Mouse (Mus musculus) liver, postnatal 0 days (tissue): ENCODE results near the gene Nr3c2. TPM values are rescaled to one million over a fixed set of nuclear protein-coding genes. Genes with fewer than 3 reads are reported as not detected.

ENCODE experiments used
- ATAC-seq: fragments of 200-750 bp; cut with Nextera tagmentation; 2 replicates; pipeline ENCODE4 v1.8.0; 2017; ENCODE audit warnings: mild to moderate bottlenecking, moderate library complexity
- DNase-seq: peaks from one replicate; pipeline ENCODE4 v3.0.0-alpha.2; 2016
- H3K27ac ChIP-seq: fragments of 300-500 bp; sonication (generic); 2 replicates; pipeline ENCODE4 v1.5.1; 2014; ENCODE audit warnings: antibody characterized with exemption, moderate library complexity, mild to moderate bottlenecking, low read depth
- H3K27me3 ChIP-seq: fragments of 300-500 bp; sonication (generic); 2 replicates; pipeline ENCODE4 v1.6.1; 2014; ENCODE audit warnings: low read length, control low read depth, mixed read lengths; ENCODE audit not compliant: insufficient read depth
- H3K36me3 ChIP-seq: fragments of 300-500 bp; sonication (generic); replicated peaks from 2 replicates; pipeline ENCODE4 v1.6.1; 2014; ENCODE audit warnings: mild to moderate bottlenecking, control low read depth, low read length, moderate library complexity, mixed read lengths; ENCODE audit not compliant: insufficient read depth
- H3K4me1 ChIP-seq: fragments of 300-500 bp; sonication (generic); 2 replicates; pipeline ENCODE4 v1.6.1; 2014; ENCODE audit warnings: antibody characterized with exemption, mild to moderate bottlenecking, control low read depth; ENCODE audit not compliant: insufficient read depth
- H3K4me2 ChIP-seq: fragments of 300-500 bp; sonication (generic); 2 replicates; pipeline ENCODE4 v1.6.1; 2014; ENCODE audit warnings: low read depth, mild to moderate bottlenecking, low read length, moderate library complexity, mixed read lengths
- H3K4me3 ChIP-seq: fragments of 300-500 bp; sonication (generic); 2 replicates; pipeline ENCODE4 v1.5.1; 2014; ENCODE audit warnings: low read depth, low read length
- H3K9ac ChIP-seq: fragments of 300-500 bp; sonication (generic); replicated peaks from 2 replicates; pipeline ENCODE4 v1.6.1; 2014; ENCODE audit warnings: mild to moderate bottlenecking, moderate library complexity
- H3K9me3 ChIP-seq: fragments of 300-500 bp; sonication (generic); 2 replicates; pipeline ENCODE4 v1.6.1; 2016; ENCODE audit warnings: mild to moderate bottlenecking, control low read depth, low read length, mixed read lengths
- CTCF ChIP-seq: sonication (generic); IDR thresholded peaks from 2 replicates; pipeline ENCODE4 v1.5.1; 2016; ENCODE audit warnings: antibody characterized with exemption, low read depth
- EP300 ChIP-seq: IDR thresholded peaks from 2 replicates; pipeline ENCODE4 v1.6.1; 2016; ENCODE audit warnings: antibody characterized with exemption, low read depth, mild to moderate bottlenecking
- WGBS: fragments of 180-500 bp; shearing (Covaris S2); extraction: QIAGEN DNeasy Blood & Tissue Kit; methylation state at CpG from one replicate; pipeline ENCODE4 v1.1.7; 2014; ENCODE audit not compliant: insufficient replicate concordance; 5-methylcytosine and 5-hydroxymethylcytosine counted together
- polyA plus RNA-seq: library from polyadenylated mRNA; unstranded; fragments of >200 nt; fragmentation: Nextera tagmentation; extraction: Ambion mirVana; gene quantifications from 2 replicates; pipeline ENCODE4 v1.2.1, GENCODE M21; 2015

Gene Nr3c2
- polyA plus RNA-seq, 1 experiment from 2014 or later: 3.4 TPM

GRCm38 (mm10) chr8:77082687-77083086, 183.4 kb downstream of the Nr3c2 start:
- TF ChIP-seq EP300 (no peak), CTCF (no peak)
- Histone ChIP-seq H3K27me3 (no peaks in the 10 kb centered on the region), H3K4me3 (no peak overlapping the region), H3K27ac (no peak overlapping the region), H3K36me3 (no peaks in the 10 kb centered on the region), H3K9ac (no peak overlapping the region), H3K4me2 (no peak overlapping the region), H3K9me3 (no peaks in the 10 kb centered on the region), H3K4me1 (no peaks in the 10 kb centered on the region)
- DNase-seq (no peak), ATAC-seq (no peak)
- 76% methylated on average over 4 of the region's 4 CpGs for WGBS

- DNase-seq: no peak
Measured at GRCm38 (mm10) chr8:77086036-77086435, 186.8 kb downstream of the Nr3c2 start.

GRCm38 (mm10) chr8:77096721-77097120, 197.5 kb downstream of the Nr3c2 start:
- no peak overlapping the region for H3K4me2 ChIP-seq
- no peak overlapping the region for H3K27ac ChIP-seq
- H3K4me3 ChIP-seq: no peak overlapping the region
- WGBS: 34% methylated on average over 4 of the region's 4 CpGs
- no peaks in the 10 kb centered on the region for H3K9me3 ChIP-seq
- H3K4me1 ChIP-seq: no peaks in the 10 kb centered on the region
- H3K36me3 ChIP-seq: no peaks in the 10 kb centered on the region
- DNase-seq (no peak), ATAC-seq (no peak)
- H3K27me3 ChIP-seq: no peaks in the 10 kb centered on the region
- no peak overlapping the region for H3K9ac ChIP-seq
- TF ChIP-seq CTCF (no peak), EP300 (no peak)

More at GRCm38 (mm10) chr8:77086036-77086435, 186.8 kb downstream of the Nr3c2 start:
- ATAC-seq: no peak
- H3K4me2 ChIP-seq: no peak overlapping the region
- H3K9ac ChIP-seq: no peak overlapping the region
- WGBS: 80% methylated on average over 8 of the region's 8 CpGs
- no peak for TF ChIP-seq CTCF
- TF ChIP-seq EP300: no peak
- H3K4me3 ChIP-seq: no peak overlapping the region
- H3K36me3 ChIP-seq: no peaks in the 10 kb centered on the region
- no peaks in the 10 kb centered on the region for H3K27me3 ChIP-seq
- no peaks in the 10 kb centered on the region for H3K9me3 ChIP-seq
- H3K27ac ChIP-seq: no peak overlapping the region
- H3K4me1 ChIP-seq: no peaks in the 10 kb centered on the region

- Histone ChIP-seq H3K27me3 (no peaks in the 10 kb centered on the region), H3K4me3 (no peak overlapping the region), H3K9me3 (no peaks in the 10 kb centered on the region), H3K27ac (no peak overlapping the region), H3K36me3 (no peaks in the 10 kb centered on the region), H3K9ac (no peak overlapping the region), H3K4me2 (no peak overlapping the region), H3K4me1 (no peaks in the 10 kb centered on the region)
- no peak for ATAC-seq
- TF ChIP-seq CTCF: no peak
- no peak for TF ChIP-seq EP300
- DNase-seq: no peak
- 85% methylated on average over 10 of the region's 10 CpGs for WGBS
Measured at GRCm38 (mm10) chr8:77098101-77098500, 198.9 kb downstream of the Nr3c2 start.

- no peak overlapping the region for H3K4me2 ChIP-seq
- H3K27ac ChIP-seq: no peak overlapping the region
- no peaks in the 10 kb centered on the region for H3K9me3 ChIP-seq
- peak; percentile 53 for DNase-seq
- peak; percentile 56 for ATAC-seq
- WGBS: 67% methylated on average over 2 of the region's 2 CpGs
- no peak overlapping the region for H3K9ac ChIP-seq
- no peak for TF ChIP-seq EP300
- TF ChIP-seq CTCF: no peak
- H3K4me3 ChIP-seq: no peak overlapping the region
- H3K36me3 ChIP-seq: no peaks in the 10 kb centered on the region
- no peaks in the 10 kb centered on the region for H3K27me3 ChIP-seq
- H3K4me1 ChIP-seq: no peaks in the 10 kb centered on the region
Measured at GRCm38 (mm10) chr8:77100370-77100769, 201.1 kb downstream of the Nr3c2 start.

- ATAC-seq: no peak
- no peak for TF ChIP-seq EP300
- H3K4me1 ChIP-seq: no peaks in the 10 kb centered on the region
- H3K36me3 ChIP-seq: no peaks in the 10 kb centered on the region
- DNase-seq: no peak
- no peaks in the 10 kb centered on the region for H3K9me3 ChIP-seq
- no peaks in the 10 kb centered on the region for H3K27me3 ChIP-seq
- WGBS: 77% methylated on average over 7 of the region's 7 CpGs
- no peak overlapping the region for H3K4me2 ChIP-seq
- H3K9ac ChIP-seq: no peak overlapping the region
- no peak overlapping the region for H3K27ac ChIP-seq
- H3K4me3 ChIP-seq: no peak overlapping the region
Measured at GRCm38 (mm10) chr8:77102879-77103278, 203.6 kb downstream of the Nr3c2 start.

GRCm38 (mm10) chr8:77112719-77113118, 213.5 kb downstream of the Nr3c2 start:
- Histone ChIP-seq H3K9me3 (no peaks in the 10 kb centered on the region), H3K27me3 (no peaks in the 10 kb centered on the region), H3K36me3 (no peaks in the 10 kb centered on the region), H3K4me1 (no peaks in the 10 kb centered on the region), H3K27ac (no peak overlapping the region), H3K4me3 (no peak overlapping the region), H3K4me2 (no peak overlapping the region), H3K9ac (no peak overlapping the region)
- DNase-seq (no peak), ATAC-seq (no peak)
- no peak for TF ChIP-seq EP300
- no peak for TF ChIP-seq CTCF
- WGBS: 57% methylated on average over 2 of the region's 2 CpGs
